Mouse (Mus musculus) liver, adult (tissue): ENCODE measurements around the gene Naaladl2.

Experiments
- GATA4 ChIP-seq: IDR thresholded peaks from 2 replicates; pipeline ENCODE4 v1.6.1; 2014; ENCODE audit warnings: mild to moderate bottlenecking, low read length; ENCODE audit not compliant: insufficient replicate concordance

Gene Naaladl2

DNA sequence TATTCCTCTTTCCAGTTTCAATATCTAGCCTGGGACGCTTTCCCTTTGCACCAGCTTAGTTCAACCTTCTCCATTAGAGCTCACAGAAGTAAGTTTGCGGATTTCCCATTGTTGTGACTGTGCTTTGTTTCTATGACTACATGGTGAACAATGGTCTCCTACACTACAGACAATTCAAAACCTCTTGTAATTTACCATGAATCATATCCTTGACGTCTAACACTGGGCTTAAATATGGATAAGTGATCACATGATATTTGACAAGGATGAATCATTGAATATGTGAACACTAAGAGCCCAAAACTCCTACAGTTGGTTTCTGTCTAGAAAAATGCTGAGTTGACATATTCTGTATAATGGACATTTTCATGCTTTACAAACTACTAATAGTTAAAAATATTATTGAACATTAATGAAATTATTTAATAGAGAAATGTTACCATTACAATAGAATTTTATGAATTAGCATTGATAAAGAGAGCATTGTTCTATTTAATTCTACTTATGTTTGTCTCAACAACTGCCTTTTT lies 539.2 kb downstream of the Naaladl2 start:
- no peak for TF ChIP-seq GATA4

DNA sequence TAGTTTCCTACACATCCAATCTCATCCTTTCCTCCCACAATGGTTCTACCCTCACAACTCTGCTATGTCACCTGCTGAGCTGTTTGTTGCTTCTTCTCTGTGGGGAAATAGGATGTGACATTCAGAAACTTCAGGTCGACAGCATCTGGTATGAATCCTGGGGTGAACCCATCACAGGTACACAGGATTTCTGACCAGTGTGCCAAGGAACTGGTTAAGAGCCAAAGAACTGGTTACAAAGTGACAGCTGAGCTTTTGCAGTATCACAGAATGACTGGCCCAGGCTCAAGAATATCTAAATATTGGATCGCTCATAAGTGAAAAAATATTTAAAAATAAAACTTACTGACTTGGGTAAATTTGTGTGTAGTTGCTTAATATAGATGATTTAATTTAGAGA lies 548.6 kb downstream of the Naaladl2 start:
- TF ChIP-seq GATA4 = no peak

DNA sequence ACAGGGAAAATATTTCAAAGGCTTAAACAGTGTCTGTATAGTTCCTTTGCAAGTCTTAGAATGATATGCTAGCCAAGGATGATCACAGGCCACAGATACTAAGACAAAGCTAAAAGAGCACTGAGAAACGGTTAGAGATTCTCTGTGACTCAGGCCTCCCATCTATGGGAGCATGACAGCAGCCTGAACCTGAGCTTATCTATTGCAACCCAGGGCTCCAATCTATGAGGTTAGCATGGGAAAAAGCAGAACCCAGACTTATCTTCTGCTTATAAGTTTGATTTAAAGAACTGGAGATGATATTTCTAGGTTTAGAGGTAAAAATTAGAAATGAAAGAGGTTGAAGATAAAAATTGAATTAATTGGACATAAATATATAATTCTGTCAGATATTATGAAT lies 587.4 kb downstream of the Naaladl2 start:
- no peak for TF ChIP-seq GATA4

DNA sequence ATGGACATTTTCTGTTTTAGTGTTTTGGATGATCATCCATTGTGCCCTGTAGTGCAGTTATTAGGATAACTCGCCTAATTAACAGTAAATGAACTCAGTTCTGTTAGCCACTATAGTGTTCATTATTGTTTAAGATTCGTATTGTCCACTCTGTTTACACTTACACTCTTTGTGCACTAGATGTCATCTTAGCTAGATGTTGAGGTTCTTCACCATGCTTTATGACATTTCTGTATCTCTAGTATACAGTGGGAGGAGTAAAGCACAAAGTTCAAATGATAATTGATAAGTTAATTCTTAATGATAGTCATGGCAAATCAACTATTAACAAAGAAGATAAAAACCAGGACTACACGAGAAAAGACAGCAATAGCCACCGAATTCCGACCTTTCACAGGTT lies 590.4 kb downstream of the Naaladl2 start:
- TF ChIP-seq GATA4 = no peak

DNA sequence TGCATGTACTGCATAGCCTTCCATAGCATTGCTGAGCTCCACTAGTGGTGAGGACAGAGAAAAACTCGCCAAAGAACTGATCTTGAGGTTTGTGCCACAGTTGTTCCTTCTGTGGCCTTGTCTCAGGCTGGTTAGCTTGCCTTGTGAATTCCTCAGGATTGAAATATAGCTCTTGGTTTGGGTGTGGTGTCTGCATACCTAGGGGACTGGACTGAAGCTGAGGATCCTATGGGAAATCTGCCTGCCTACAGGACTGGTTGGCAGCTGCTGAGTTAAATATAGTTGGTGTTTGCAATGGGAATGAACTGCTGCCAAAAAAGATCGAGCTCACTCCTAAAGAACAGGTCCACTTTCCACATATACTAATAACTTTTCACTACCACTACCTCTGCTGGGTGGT lies 591.4 kb downstream of the Naaladl2 start:
- TF ChIP-seq GATA4 = no peak

DNA sequence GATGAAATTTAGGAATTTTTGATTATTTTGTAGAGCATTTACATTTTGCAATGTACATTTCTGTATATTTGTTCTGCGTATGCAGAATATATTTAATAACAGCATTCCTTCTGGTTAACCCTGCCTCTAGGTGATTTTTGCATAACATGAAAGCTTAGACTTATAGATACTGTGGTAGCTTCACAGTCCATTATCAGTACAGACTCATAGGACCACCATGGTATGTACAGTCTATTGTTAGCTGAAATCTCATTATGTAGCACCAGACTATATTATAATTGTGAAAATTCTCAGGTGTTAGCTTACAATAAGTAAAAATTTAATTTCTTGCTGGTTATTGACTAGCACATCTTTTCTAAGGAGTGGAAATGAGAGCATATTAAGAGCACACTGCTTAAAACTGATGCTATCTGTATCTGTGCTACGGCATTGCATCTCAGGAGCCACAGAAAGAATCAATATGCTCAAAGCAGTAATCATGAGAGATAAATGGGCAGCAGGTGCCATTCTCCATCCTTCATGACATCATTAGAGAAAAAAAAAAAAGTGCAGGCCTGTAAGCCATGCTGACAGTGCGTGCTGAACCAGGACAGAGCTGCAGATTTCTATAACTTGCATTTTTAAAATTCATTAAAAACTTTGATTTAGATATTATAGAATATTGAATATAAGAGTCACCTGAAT lies 610.1 kb downstream of the Naaladl2 start:
- no peak for TF ChIP-seq GATA4

DNA sequence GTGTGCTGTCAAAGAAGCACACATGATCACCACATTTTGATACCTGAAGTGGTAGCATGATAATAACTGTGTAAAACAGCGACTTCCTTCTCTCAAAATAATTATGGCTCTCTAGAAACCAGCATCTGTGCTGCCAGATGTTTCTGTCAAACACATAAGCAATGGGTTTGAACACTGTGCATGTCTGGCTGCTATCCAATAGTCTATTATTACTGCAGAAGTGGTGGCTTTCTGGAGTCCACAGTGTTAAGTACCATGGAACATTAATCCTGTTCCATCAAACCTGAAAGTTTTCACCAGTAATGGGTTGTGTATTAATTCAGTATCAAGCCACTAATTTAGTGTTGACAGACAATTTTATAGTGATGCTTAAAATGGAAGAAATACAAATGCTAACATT lies 629.1 kb downstream of the Naaladl2 start:
- no peak for TF ChIP-seq GATA4

DNA sequence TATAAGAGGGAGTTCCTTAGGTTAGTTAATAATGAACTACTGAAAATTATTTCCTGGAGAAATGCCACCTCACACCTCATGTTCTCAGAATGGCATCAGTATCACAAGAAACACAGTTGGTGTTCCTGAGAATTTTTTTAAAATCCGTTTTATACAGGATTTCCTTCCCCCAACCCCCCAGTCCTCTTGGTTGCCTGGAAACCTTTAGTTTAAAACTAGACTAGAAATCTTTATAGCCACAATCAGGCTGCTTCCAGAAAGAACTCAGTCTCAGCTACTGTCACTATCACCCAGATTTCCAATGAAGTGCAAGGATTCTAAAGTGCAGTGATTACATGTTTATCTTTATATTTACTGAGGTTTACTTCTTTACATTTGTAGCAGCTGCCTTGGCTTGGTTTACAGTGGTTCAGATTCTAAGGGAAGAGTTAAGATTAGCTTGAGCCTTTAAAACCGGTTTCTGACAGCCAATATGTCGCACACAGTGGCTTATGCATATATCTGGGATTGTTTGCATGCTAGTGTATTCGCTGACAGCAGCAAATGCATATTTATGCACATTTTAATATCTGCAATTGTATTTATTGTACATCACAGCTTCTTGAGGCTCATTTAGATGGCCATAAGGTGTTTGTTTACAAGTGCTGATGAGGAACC lies 657.5 kb downstream of the Naaladl2 start:
- TF ChIP-seq GATA4 = no peak

DNA sequence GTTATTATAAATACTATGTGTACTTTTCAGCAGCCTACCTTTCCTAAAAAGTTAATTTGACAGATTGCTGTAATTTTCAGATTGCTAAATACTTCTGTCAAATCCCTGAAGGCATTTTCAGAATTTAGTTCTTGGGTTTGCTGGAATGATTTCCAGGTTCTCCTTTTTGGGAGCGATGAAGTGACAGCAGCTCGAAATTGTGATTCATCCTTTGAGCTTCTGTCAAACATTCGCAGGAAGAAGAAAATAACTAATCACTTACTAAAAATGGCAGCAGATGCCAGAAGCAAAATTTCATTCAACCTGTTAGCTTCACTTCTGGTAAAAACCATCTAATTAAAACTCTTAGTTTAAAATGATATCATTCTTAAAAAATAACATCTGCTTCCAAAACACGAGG lies 680.1 kb downstream of the Naaladl2 start:
- no peak for TF ChIP-seq GATA4

DNA sequence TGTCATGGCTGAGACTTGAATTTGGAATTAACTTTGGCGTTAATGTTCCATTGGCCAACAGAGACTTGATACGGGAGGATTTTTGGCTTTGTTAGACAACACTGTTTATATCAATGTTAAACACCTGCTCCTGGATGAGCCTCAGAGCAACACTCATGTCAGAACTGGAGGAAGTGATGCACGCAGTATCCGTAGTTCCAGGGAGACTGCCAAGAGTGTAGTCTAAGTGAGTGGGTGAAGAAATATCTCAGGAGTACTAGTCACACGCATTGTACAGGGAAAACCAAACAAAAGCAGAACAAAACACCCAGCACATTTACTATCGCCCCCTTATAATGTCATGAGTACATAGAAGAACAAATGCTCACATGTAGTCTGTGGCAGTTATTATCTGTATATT lies 703.4 kb downstream of the Naaladl2 start:
- TF ChIP-seq GATA4 = no peak

DNA sequence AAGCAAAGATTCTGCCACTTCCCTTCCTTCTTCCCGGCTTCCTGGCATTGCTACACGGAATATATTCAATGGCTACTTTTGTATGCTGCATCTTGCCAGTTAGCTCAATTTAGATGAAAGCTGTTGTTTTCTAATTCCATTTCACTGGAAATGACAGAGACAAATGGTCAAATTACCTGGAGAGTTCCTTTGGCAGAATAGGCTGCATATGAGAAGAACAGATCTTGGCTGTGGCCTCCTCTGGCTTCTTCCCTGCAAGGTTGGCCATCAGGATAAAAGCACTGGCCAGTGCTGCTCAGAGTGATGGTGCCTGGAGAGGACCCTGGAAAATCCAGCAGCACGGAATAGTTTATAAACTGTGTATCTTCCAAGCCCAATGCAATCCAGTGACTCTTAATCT lies 711.3 kb downstream of the Naaladl2 start:
- TF ChIP-seq GATA4 = no peak

DNA sequence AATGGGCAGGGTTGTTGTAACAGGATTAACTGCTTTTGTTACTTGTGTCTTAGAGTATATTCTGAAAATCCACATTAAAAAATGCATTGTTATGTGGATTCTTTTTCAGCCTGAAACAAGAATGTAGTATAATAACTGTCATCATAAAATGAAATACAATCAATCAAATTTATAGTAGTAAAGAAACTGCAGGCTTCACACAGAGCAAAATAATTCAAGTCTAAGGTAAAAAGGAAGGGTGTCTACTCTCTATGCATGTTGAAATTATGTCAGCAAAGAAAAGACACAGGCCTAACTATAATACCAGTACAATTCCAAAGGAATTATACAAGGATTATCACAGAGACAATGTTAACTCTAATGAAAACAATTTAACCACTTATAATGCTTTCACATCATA lies 752.3 kb downstream of the Naaladl2 start:
- no peak for TF ChIP-seq GATA4

DNA sequence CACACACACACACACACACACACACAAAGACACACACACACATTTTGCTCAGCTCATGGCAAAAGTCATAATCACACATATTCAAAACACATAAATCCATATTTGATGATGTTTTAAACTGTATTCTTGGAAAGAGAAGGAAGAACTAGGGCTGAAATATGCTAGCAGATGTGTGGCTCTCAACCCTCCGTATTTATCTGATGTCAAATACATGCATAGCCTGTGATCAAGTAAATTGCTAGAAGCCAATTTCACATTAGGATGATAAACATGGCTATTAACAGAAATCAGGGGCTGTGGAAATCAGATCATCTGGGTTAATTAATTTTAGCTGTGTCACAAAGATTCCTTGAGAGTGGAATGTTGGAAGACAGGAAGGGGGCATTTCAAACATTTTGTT lies 752.8 kb downstream of the Naaladl2 start:
- no peak for TF ChIP-seq GATA4

DNA sequence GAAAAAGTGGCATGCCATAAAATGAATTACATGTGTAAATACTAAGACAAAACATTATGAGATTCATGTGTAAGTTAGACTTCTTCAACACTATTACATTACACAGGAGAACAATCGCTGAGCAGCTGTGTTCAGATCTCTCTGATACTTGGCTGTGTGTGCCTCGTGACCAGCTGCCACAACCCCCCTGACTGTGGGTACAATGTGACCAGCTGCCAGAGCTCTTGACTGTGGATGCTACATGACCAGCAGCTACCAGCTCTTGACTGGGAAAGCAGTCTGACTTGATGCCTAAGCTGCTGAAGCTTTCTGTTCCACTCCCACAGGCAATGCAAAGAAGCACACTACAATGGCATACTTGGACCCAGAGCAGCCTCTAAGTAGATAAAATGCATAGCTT lies 789.1 kb downstream of the Naaladl2 start:
- TF ChIP-seq GATA4 = no peak

DNA sequence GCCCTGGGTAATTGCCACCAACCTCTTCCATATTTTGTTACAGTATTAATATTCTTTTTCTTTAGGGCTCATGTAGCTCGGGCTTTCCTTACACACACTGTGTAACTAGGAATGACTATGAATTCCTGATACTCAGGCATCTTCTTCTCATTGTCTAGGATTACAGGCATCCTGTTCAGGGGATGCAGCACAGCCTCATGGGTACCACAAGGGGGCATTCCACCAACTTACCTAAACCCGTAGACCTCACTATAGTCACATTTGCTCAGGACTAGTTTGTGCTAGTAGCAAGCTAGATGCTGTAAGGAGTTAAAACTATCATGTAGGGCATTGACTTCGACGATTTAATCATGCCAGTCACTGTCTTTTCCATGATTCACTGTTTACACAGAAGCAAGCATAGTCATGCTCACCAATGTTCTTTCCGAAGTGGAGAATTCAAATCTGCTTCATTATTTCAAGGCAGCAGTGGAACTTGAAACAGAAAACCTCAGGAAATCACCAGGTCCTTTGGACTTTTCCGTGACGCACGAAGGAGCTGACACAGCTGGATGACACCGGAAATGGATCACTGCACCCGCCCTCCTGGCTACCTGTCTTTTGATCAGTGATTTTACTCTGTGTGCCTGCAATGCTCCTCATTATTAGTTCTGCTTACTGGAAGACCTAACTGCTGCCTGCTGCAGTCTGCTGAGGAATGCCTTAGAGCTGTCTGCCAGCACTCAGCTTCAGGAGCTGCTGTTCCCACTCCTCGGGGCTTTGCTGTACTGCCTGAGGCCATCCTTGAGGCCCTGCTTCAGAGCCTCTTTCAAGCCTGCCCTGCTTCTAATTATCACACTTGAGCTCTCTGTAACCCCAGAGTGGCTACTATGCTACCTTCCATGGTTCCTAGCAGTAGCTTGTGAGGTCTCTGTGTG lies 822.3 kb downstream of the Naaladl2 start:
- TF ChIP-seq GATA4 = no peak

DNA sequence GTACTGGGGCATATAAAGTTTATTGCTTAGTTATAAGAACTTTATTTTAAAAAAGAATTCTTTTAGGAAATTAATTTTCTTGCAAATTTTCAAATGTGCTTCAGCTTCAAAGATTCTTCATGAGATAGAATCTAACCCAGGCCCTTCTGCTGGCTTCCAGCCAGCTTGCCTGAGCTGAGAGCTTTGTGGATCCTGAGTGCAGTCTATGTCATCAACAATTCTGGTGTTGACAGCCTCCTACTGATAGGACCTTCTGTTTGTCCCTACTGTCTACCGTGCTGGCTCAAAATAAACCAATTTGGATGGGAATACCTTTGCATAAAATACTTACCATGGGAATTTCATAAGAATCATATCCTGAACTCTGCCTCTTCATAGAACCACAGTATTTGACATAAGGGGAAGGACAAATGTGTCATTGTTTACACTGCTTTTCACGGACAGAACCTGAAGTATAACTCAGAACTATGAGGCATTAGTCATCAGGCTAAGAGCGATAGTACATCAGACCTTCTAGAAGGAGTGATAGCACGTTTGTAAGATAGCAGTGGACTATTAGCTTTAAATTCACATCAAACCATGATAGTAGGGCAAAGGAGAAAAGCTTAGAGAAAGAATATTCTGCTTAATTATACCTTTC lies 829.3 kb downstream of the Naaladl2 start:
- TF ChIP-seq GATA4 = no peak

DNA sequence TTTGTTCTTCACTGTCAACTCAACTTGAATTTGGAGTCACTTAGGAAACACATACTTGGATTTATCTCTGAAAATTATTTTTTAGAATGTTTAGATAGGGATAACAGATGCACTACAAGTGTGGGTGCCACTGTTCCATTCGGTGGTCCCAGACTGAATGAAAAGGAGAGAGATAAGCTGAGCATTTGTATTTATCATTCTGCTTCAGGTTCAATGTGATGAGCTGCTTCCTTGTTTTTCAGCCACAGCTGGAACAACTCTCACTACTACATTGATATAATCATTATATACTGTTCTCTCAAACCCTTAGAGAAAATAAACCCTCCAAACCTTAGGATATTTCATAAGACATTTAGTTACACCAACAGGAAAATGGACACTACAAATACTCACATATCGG lies 918.6 kb downstream of the Naaladl2 start:
- TF ChIP-seq GATA4 = no peak
